Mouse (Mus musculus): ENCODE measurements around the gene Cep89.

GRCm38 (mm10) chr7:35447501-35447900, 50.7 kb downstream of the Cep89 start:
- TF ChIP-seq CTCF (IDR thresholded peaks at IDR 0.05; ENCODE audit: low read depth, low read length) (no peak), POLR2A (IDR thresholded peaks at IDR 0.05; ENCODE audit: extremely low read depth, insufficient read depth, low read length) (no peak)
